Mouse (Mus musculus) yolk sac, embryonic 10.5 days (tissue): ENCODE results near the gene Orc6.

Experiments
- DNase-seq: peaks from one replicate; pipeline ENCODE4 v3.0.0-alpha.2; 2017; ENCODE audit warnings: low spot score

Orc6 gene

GRCm38 (mm10) chr8:85299434-85300077 lies at the start of gene Orc6, which contains the start of gene Vps35:
Gene Orc6 (plus strand): TSS chr8:85299632.
Gene Vps35 (minus strand): TSS chr8:85299802.
- DNase-seq: peak; percentile 97

DNA sequence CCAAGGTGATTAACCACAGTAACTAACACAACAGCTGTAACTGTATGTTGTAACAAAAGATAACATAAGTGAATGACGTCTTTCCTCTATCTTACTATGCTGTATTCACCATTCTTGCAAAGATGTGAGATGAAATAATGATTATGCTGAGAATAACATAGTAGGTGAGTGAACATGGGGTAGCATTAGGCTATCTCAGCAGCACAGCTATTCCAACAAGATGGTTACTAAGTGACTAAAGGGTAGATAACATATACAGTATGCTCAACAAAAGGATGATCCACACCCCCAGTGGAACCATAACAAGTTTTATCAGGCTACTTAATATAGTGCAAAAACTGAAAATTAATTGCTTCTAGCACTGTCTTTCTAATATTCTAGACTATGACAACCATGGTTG lies 12.6 kb upstream of the Orc6 start:
- no peak for DNase-seq

DNA sequence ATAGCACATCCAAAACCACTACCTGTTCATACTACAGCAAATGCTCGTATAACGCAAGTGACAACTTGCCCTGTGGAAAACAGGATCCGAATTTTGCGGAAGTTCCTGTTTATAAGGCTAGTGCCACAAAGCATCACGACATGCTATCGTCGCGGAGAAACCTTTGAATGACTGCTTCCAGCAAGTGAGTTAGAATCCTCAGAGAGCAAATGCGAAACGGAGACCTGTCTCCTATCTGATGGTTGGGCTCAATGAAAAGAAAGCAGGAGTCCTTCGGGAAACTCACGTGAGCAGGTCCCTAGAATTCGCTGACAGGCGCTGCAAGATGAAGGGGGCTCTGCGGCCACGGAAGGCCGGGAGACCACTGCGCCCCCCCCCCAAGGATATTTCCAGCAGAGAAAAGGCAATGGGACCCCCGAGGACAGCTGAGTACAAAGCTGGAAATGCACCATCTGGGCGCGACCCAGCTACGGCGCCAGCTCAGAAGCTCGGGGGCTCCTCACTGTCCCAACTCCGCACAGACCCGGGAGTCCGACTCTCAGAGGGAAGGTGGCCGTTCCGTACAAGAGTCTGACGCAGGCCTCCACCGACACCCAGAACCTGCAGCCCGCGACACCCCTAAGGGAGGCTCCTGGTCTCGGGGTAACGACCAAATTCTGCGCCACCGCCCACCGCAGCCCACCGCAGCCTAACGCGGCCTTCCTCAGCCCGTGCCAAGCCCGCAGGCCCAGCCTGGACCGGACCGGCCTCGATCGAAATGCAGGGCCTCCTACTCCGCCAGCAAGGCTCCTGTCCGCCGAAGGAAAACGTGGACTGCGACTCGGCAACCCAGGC lies 615 bp upstream of the Orc6 start:
- DNase-seq: peak; percentile 45

DNA sequence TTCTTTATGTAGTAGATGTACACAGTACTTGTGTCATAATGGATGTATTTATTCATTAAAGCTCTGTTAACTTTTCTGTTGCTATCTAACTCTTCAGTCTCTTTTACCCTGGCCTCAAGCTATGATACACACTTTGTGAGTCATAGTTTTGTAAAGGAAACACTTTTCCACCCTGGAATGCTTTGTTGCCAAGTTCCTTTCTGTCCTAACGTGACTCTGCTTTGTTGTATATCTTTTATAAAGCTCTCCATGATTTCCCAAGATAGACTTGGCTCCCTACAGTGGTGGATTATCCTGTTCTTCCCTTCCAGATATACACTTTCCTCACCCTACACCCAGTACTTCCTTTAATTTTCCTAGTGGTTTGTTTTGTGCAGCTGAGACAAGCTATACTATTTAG lies 2.5 kb downstream of the Orc6 start:
- DNase-seq: no peak

- no peak for DNase-seq
These were observed 3.5 kb downstream of the Orc6 start for GRCm38 (mm10) chr8:85302931-85303330.

- no peak for DNase-seq
These were observed 4.1 kb downstream of the Orc6 start for GRCm38 (mm10) chr8:85303531-85303930.

- no peak for DNase-seq
These were observed 9.1 kb downstream of the Orc6 start for GRCm38 (mm10) chr8:85308564-85308963.

DNA sequence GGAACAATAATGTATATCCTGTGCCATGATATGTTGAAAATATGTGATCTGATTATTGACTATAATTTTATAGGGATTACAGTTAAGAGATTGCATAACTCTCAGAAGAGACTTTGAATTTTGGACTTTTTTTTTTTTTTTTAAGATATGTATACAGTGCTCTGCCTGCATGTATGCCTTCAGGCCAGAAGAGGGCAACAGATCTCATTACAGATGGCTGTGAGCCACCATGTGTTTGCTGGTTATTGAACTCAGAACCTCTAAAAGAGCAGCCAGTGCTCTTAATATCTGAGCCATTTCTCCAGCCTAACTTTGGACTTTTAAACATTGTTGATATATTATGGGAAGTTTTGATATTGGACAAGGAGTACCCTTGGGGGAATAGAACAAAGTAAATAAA lies 12.3 kb downstream of the Orc6 start:
- DNase-seq: peak; percentile 12

DNA sequence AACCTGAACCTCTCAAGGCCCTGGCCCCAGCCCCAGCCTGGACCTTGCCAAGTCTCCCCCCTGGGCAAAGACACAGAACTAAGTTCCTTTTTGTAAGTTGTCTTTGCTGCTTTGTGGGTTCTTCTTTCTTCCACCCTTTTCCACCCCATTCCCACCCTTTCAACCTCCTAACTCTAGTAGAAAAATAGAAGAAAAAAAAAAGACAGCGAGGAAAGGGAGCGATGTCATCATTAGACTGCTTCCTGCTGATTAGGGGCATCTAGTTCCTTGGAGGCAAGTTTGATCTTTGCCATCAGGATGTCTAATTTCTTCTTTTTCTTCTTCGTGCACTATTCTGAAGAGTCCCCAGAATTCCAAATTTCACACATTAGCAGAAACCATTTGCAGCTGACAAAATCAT lies 13.6 kb downstream of the Orc6 start:
- no peak for DNase-seq

DNA sequence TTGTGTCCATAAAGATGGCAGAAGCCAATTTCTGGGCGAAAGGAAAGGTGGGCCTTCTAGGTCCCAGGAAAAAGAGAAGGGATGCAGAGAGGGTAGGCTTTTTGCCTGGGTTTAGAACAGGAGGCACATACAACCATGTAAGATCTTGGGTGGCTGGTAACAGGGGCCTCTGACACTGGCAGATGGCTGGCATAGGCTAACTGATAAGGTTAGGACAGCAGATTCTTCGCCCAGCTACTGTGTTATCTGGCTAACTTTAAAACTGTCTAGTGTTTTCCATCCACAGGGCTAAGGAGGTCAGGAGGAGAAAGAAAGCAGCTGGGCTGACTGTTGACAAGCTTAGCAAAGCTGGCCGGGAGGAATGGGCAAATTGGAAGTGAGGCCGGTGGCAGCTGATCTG lies 19.1 kb downstream of the Orc6 start:
- DNase-seq: no peak

DNA sequence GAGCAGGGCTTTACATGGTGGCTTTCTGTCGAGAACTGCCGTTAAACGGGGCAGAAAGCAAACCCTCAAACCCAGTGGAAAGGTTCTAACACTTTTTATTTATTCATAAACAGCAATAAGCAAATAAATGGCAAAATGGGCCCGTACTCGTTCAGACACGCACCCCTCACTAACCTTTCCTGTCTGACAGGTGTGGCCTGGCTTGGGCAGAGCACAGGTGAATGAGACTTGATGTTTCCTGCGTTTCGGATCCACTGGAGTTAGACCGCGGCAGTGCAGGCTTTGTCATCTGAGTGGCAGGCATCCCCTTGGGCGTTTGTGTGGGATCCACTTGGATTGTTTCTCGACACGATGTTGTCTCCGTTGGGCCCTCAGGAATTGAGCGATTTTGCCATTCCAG lies 22.5 kb downstream of the Orc6 start:
- no peak for DNase-seq

GRCm38 (mm10) chr8:85323084-85323483 lies 23.7 kb downstream of the Orc6 start:
- DNase-seq: no peak

GRCm38 (mm10) chr8:85327036-85327435 lies 27.6 kb downstream of the Orc6 start:
- no peak for DNase-seq

DNA sequence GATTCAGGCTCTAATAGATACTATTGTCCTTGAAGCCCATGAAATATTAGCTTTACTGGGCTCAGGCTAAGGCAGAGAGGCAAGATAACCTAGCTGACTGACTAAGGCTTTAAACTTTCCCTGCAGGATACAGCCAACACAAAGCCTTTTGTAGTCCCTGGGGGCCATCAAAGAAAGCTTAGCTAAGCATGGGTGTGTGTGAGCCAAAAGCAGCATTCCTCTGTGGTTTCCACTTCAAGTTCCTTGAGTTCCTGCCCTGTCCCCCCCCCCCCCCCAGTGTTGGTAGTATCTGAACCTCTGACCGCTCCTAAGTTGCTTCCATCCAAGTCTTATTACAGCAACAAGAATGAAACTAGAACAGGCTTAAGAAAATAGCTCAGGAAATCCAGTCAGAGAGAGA lies 30.1 kb downstream of the Orc6 start:
- DNase-seq: no peak

GRCm38 (mm10) chr8:85335105-85335504 lies 35.7 kb downstream of the Orc6 start:
- DNase-seq: peak; percentile 54

DNA sequence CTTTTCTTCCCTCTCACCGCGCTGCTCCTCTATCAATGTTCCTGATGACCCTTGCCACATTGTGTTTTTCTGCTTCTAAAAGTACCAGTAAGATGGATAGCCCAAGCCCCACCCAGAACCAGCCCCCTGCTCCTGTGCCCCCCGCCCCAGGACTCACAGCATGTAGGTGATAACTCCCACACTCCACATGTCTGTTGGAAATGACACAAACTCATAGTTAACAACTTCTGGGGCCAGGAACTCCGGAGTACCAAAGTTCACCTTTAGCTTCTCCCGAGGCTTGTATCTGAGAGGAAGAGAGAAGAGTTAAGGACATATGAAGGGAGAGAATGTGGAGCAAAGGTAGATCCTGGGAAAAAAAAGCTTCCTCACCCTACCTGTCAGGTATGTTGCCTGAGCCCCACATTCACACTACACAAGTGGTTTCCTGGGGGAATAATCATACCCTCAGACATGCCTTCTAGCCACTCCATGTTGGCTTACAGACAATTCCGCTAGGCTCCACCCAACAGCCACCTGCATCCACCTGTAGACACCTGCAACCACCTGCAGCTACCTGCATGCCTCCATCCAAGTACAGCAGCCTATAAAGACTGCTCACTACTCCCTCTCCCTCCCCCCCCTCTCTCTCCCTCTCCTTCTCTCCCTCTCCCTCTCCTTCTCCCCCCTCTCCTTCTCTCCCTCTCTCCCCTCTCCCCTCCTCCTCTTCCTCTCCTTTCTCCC lies 36.9 kb downstream of the Orc6 start:
- peak; percentile 20 for DNase-seq

DNA sequence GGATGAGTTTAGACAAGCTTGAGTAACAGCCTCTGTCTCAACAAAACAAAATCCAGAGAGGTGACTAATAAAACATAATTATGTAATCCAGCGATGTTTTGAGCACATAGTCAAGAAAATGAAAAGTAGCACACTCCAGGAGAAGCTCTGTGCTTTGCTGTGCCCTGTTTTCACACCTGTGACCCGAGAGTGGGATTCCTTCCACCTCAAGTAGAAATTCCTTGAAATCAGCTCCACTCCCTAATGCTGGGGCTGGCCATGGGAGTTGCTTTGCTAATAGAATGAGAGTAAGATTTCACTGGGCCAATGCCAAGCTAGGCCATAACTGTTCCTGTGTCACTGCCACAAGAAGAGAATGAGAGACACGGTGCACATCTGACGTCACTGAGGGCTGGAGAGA lies 38.2 kb downstream of the Orc6 start:
- DNase-seq: no peak

- peak; percentile 27 for DNase-seq
These were observed 40.6 kb downstream of the Orc6 start for GRCm38 (mm10) chr8:85339871-85340573.

DNA sequence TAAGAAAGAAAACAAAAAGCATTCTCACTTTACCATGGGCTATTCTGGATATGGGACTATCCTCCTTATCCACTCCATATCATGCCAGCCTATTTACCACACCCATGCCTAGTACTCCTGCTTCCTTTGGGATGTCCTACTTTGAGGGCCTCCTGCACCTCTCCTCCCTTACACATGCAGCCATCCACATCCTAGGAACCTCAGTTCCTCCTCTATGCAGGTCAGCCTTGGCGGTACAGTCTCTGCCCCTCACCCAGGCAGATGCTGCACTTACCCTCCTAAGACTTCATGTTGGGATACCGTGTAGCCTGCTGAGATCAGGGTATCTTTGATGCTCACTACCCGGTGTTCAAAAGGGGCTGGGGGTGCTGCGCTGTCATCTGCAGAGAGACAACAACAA lies 53.9 kb downstream of the Orc6 start:
- no peak for DNase-seq
